Mouse (Mus musculus): ENCODE results near the gene Ptger1.

DNA sequence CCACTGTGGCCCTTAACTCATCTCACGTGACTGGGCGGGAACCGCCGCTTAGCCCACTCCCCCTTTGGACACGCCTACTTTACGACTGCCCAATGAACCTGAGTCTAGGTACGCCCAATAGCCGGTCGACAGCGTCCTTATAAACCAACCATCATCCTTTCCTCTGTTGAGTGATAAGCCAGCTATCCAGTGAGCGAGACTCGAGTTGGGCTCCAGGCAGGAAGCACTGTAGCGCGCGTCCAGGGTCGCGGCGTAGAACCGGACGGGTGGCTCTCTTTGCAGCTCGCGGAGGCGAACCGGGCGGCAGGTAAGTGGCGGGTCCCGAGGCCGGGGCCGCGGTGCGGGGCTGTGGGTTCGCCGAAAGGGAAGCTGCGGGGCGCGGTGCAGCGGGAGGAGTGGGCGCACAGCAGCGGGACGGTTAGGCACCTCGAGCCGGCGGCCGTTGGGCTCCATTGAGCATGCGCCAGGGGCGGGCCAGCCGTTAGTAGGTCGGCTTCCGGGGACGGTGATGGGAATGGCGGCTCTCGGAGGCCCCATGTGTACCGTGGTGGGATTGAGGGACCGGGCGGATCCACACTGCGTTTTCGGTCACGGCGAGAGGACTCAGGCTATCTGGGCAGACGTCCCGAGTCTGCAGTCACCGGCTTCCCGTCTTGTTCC lies 48.7 kb downstream of the Ptger1 start, which contains the start of gene Ddx39:
- TF ChIP-seq CTCF (conservative IDR thresholded peaks at IDR 0.05; ENCODE audit: low read length) (no peak), NANOG (IDR thresholded peaks at IDR 0.05; ENCODE audit: borderline replicate concordance, low read length) (no peak), POU5F1 (IDR thresholded peaks at IDR 0.05; ENCODE audit: borderline replicate concordance, low read length) (no peak)
